12 mouse cellular contexts compared by ENCODE assay signal in genomic region chr5:104112511-104112910, GRCm38 (mm10). TPM values are rescaled to one million over a fixed set of nuclear protein-coding genes. Genes with fewer than 3 reads are reported as not detected.
DNase-seq lines count a peak whose midpoint lies in the region; ATAC-seq and TF ChIP-seq lines count a peak whose summit lies in the region.
"Had no signal": no experiment of that assay in that cellular context is flagged by ENCODE, and none has a peak within 500 bp of the region (broad histone marks: within the 10 kb centered on the region; RNA-seq: fewer than 3 reads in every experiment).

No protein-coding gene starts in this region.

- no peak for DNase-seq in gastrocnemius, adult 2 months
- no peak for DNase-seq in gastrocnemius, postnatal 14 days
- no peak for DNase-seq in CH12.LX (ENCODE audit: extremely low read depth)
- DNase-seq in thymus, postnatal 10 days (ENCODE audit: low spot score in 2 of 2) = no peak
- DNase-seq in liver, postnatal 0 days = no peak
- no peak for DNase-seq in layer of hippocampus, adult 8-10 months (ENCODE audit: low spot score in 2 of 2)

- no peaks in the 10 kb centered on the region for H3K36me3 ChIP-seq in CH12.LX (replicated peaks in 1 of 2; ENCODE audit: control insufficient read depth in 1 of 2, insufficient read depth in 1 of 2, low read length in 1 of 2)
- no peaks in the 10 kb centered on the region for H3K36me3 ChIP-seq in heart, embryonic 13.5 days
- no peaks in the 10 kb centered on the region for H3K36me3 ChIP-seq in limb, embryonic 15.5 days
- H3K36me3 ChIP-seq in liver, postnatal 0 days (replicated peaks; ENCODE audit: insufficient read depth, low read length) = no peaks in the 10 kb centered on the region

- 29% methylated on average over 5 of the region's 5 CpGs for WGBS in heart, embryonic 13.5 days
- 18% methylated on average over 5 of the region's 5 CpGs for WGBS in limb, embryonic 15.5 days
- 19% methylated on average over 5 of the region's 5 CpGs for WGBS in liver, postnatal 0 days (ENCODE audit: insufficient replicate concordance)

- ATAC-seq in heart, embryonic 13.5 days (ENCODE audit: extremely low read depth, insufficient number of reproducible peaks, low FRiP score, low TSS enrichment) = no peak
- ATAC-seq in limb, embryonic 15.5 days (ENCODE audit: insufficient number of reproducible peaks, low FRiP score, low TSS enrichment, low read depth) = no peak
- ATAC-seq in liver, postnatal 0 days = no peak
- ATAC-seq: activated CD4-positive, CD25-positive, alpha-beta regulatory T cell, adult 4 months had no signal

- no peak for TF ChIP-seq RAD21 in CH12.LX (IDR thresholded peaks at IDR 0.05; ENCODE audit: low read depth, low read length)

- H3K4me2 ChIP-seq in CH12.LX (ENCODE audit: insufficient read depth, low read depth, poor library complexity, severe bottlenecking) = peak overlapping the region; percentile 48; the same call in 1 of the 2 replicates
- H3K4me2 ChIP-seq in heart, embryonic 13.5 days = peak overlapping the region; percentile 59
- H3K4me2 ChIP-seq in limb, embryonic 15.5 days = peak overlapping the region; percentile 30
- H3K4me2 ChIP-seq in liver, postnatal 0 days (ENCODE audit: low read depth, low read length) = no peak overlapping the region

- no peak for TF ChIP-seq POLR2A in CH12.LX (IDR thresholded peaks at IDR 0.05; ENCODE audit: low read depth, low read length)

- H3K9ac ChIP-seq in CH12.LX (ENCODE audit: insufficient read depth, low read depth) = no peak overlapping the region
- H3K9ac ChIP-seq in heart, embryonic 13.5 days = peak overlapping the region; percentile 72
- H3K9ac ChIP-seq in limb, embryonic 15.5 days = no peak overlapping the region
- no peak overlapping the region for H3K9ac ChIP-seq in liver, postnatal 0 days (replicated peaks)

- in situ Hi-C loops in CH12.LX (cut with MboI; ENCODE audit: low pct_ligation_motif_present, low pct_unique_long_range_greater_than_20kb, low sequenced_read_pairs) = loop anchor here (25.0 kb wide), 1 partner anchor 225 kb away; the partner anchor contains the start of gene Mepe

- no peaks in the 10 kb centered on the region for H3K9me3 ChIP-seq in CH12.LX (replicated peaks; ENCODE audit: low read length)
- H3K9me3 ChIP-seq in heart, embryonic 13.5 days = no peaks in the 10 kb centered on the region
- H3K9me3 ChIP-seq in limb, embryonic 15.5 days = no peaks in the 10 kb centered on the region
- H3K9me3 ChIP-seq in liver, postnatal 0 days (ENCODE audit: low read length) = no peaks in the 10 kb centered on the region

- intact Hi-C loops in gastrocnemius, adult 2 months (cut with DNase I) = no loop called here
- intact Hi-C loops in gastrocnemius, postnatal 14 days (cut with DNase I; ENCODE audit: low total_unique reads) = no loop called here

- H3K4me3 ChIP-seq in gastrocnemius, adult 2 months = peak overlapping the region; percentile 77
- H3K4me3 ChIP-seq in CH12.LX (replicated peaks in 1 of 3; ENCODE audit: low read depth in 2 of 3, low read length in 2 of 3, poor library complexity in 1 of 3) = no peak overlapping the region
- peak overlapping the region; percentile 42 for H3K4me3 ChIP-seq in heart, embryonic 13.5 days
- H3K4me3 ChIP-seq in limb, embryonic 15.5 days = peak overlapping the region; percentile 23
- H3K4me3 ChIP-seq in liver, postnatal 0 days (ENCODE audit: low read depth, low read length) = no peak overlapping the region
- H3K4me3 ChIP-seq: erythroblast, embryonic 14.5 days had no signal

- no peak for TF ChIP-seq CTCF in gastrocnemius, adult 2 months (IDR thresholded peaks at IDR 0.05)
- no peak for TF ChIP-seq CTCF in CH12.LX (conservative IDR thresholded peaks at IDR 0.05 in 1 of 2, IDR thresholded peaks at IDR 0.05 in 1 of 2; ENCODE audit: low read depth in 2 of 2, low read length in 2 of 2)
- TF ChIP-seq CTCF in liver, postnatal 0 days (IDR thresholded peaks at IDR 0.05; ENCODE audit: low read depth) = no peak

- peaks cover 0 to 11% of the 10 kb centered on the region in 2 experiments; a peak in 2 of 4 replicates for H3K4me1 ChIP-seq in CH12.LX (ENCODE audit: control insufficient read depth in 1 of 2, insufficient read depth in 2 of 2)
- peaks cover 88% of the 10 kb centered on the region for H3K4me1 ChIP-seq in heart, embryonic 13.5 days
- peaks cover 49% of the 10 kb centered on the region for H3K4me1 ChIP-seq in limb, embryonic 15.5 days
- no peaks in the 10 kb centered on the region for H3K4me1 ChIP-seq in liver, postnatal 0 days (ENCODE audit: insufficient read depth)

- H3K27ac ChIP-seq in gastrocnemius, adult 2 months = peak overlapping the region; percentile 92
- no peak overlapping the region for H3K27ac ChIP-seq in CH12.LX (ENCODE audit: insufficient read depth, low read depth)
- H3K27ac ChIP-seq in heart, embryonic 13.5 days (replicated peaks) = peak overlapping the region; percentile 72
- peak overlapping the region; percentile 69; the same call in 1 of the 2 replicates for H3K27ac ChIP-seq in limb, embryonic 15.5 days
- no peak overlapping the region for H3K27ac ChIP-seq in liver, postnatal 0 days (ENCODE audit: low read depth)

- no peak for TF ChIP-seq EP300 in CH12.LX (IDR thresholded peaks at IDR 0.05; ENCODE audit: low read length)
- TF ChIP-seq EP300 in liver, postnatal 0 days (IDR thresholded peaks at IDR 0.05; ENCODE audit: low read depth) = no peak

- no peaks in the 10 kb centered on the region for H3K79me2 ChIP-seq in CH12.LX (replicated peaks; ENCODE audit: control insufficient read depth, extremely low read depth, insufficient read depth, poor library complexity, severe bottlenecking)

- no peaks in the 10 kb centered on the region for H3K27me3 ChIP-seq in CH12.LX (replicated peaks)
- H3K27me3 ChIP-seq in heart, embryonic 13.5 days (replicated peaks) = no peaks in the 10 kb centered on the region
- no peaks in the 10 kb centered on the region for H3K27me3 ChIP-seq in limb, embryonic 15.5 days
- no peaks in the 10 kb centered on the region for H3K27me3 ChIP-seq in liver, postnatal 0 days (ENCODE audit: insufficient read depth, low read length)

- dilution Hi-C loops in CH12.LX (cut with MboI; ENCODE audit: extremely low pct_ligation_motif_present, extremely low pct_unique_long_range_greater_than_20kb, low sequenced_read_pairs) = no loop called here

TF ChIP-seq in CH12.LX, 34 proteins besides CTCF, POLR2A, EP300 and RAD21:
- TF ChIP-seq RCOR1 (conservative IDR thresholded peaks at IDR 0.05; ENCODE audit: low read depth, low read length) = no peak
- no peak for TF ChIP-seq SIN3A (IDR thresholded peaks at IDR 0.05; ENCODE audit: low read length)
- TF ChIP-seq BHLHE40 (IDR thresholded peaks at IDR 0.05; ENCODE audit: low read depth, low read length) = no peak

RNA-seq across cellular contexts. Expression of gene Sparcl1, which starts 1.0 kb away (rescaled TPM):
- total RNA-seq in gastrocnemius, adult 2 months (2021) = 100 to 1,000 TPM in 1 of 2 experiments, 10 to 100 TPM in 1; 83.5 to 151 TPM
- total RNA-seq in gastrocnemius, postnatal 14 days (2021) = 100 to 1,000 TPM; 243 to 252 TPM
- total RNA-seq in CH12.LX (2012; rRNA removed) (not detected in 2 replicates), CH12.LX (2014; rRNA removed) (not detected in 2 replicates)
- not detected in 2 replicates for polyA plus RNA-seq in CH12.LX (2012; ENCODE audit: insufficient read length, low read depth)
- polyA plus RNA-seq in heart, embryonic 13.5 days (2015; fragmentation: Nextera tagmentation; extraction: Ambion mirVana) = 45.7 and 47.3 TPM in 2 replicates
- polyA plus RNA-seq in limb, embryonic 15.5 days (2015; fragmentation: Nextera tagmentation; extraction: Ambion mirVana) = 96.7 and 115 TPM in 2 replicates
- 5.2 and 6.3 TPM in 2 replicates for polyA plus RNA-seq in liver, postnatal 0 days (2015; fragmentation: Nextera tagmentation; extraction: Ambion mirVana)
- 1,000 to 10,000 TPM; 1,478 to 1,666 (median 1,550) TPM for total RNA-seq in layer of hippocampus, adult 8-10 months (2022)
- total RNA-seq: neutrophil, adult 5-6 weeks had no signal
- polyA plus RNA-seq: activated CD4-positive, CD25-positive, alpha-beta regulatory T cell, adult 4 months; C2C12; erythroblast, embryonic 14.5 days had no signal

RNA-seq across cellular contexts. Expression of gene Gm17660, which starts 35.1 kb away (rescaled TPM):
- not detected for total RNA-seq in gastrocnemius, adult 2 months (2021)
- not detected for total RNA-seq in gastrocnemius, postnatal 14 days (2021)
- total RNA-seq in CH12.LX (2012; rRNA removed) (not detected in 2 replicates), CH12.LX (2014; rRNA removed) (not detected in 2 replicates)
- polyA plus RNA-seq in CH12.LX (2012; ENCODE audit: insufficient read length, low read depth) = not detected in 2 replicates
- polyA plus RNA-seq in heart, embryonic 13.5 days (2015; fragmentation: Nextera tagmentation; extraction: Ambion mirVana) = not detected in 2 replicates
- not detected in 2 replicates for polyA plus RNA-seq in limb, embryonic 15.5 days (2015; fragmentation: Nextera tagmentation; extraction: Ambion mirVana)
- not detected in 2 replicates for polyA plus RNA-seq in liver, postnatal 0 days (2015; fragmentation: Nextera tagmentation; extraction: Ambion mirVana)
- total RNA-seq in layer of hippocampus, adult 8-10 months (2022) = under 1 TPM in 1 of 4 experiments, not detected in 3; 0.80 TPM
- total RNA-seq: neutrophil, adult 5-6 weeks had no signal
- polyA plus RNA-seq: activated CD4-positive, CD25-positive, alpha-beta regulatory T cell, adult 4 months; C2C12; erythroblast, embryonic 14.5 days had no signal

RNA-seq across cellular contexts. Expression of gene Dspp, which starts 58.0 kb away (rescaled TPM):
- total RNA-seq in gastrocnemius, adult 2 months (2021) = not detected
- not detected for total RNA-seq in gastrocnemius, postnatal 14 days (2021)
- not detected in 2 replicates for total RNA-seq in CH12.LX (2012; rRNA removed)
- total RNA-seq in CH12.LX (2014; rRNA removed) = not detected in 2 replicates
- not detected in 2 replicates for polyA plus RNA-seq in CH12.LX (2012; ENCODE audit: insufficient read length, low read depth)
- not detected in 2 replicates for polyA plus RNA-seq in heart, embryonic 13.5 days (2015; fragmentation: Nextera tagmentation; extraction: Ambion mirVana)
- polyA plus RNA-seq in limb, embryonic 15.5 days (2015; fragmentation: Nextera tagmentation; extraction: Ambion mirVana) = not detected in 2 replicates
- not detected in 2 replicates for polyA plus RNA-seq in liver, postnatal 0 days (2015; fragmentation: Nextera tagmentation; extraction: Ambion mirVana)
- under 1 TPM in 1 of 4 experiments, not detected in 3; 0.14 TPM for total RNA-seq in layer of hippocampus, adult 8-10 months (2022)
- total RNA-seq: neutrophil, adult 5-6 weeks had no signal
- polyA plus RNA-seq: activated CD4-positive, CD25-positive, alpha-beta regulatory T cell, adult 4 months; C2C12; erythroblast, embryonic 14.5 days had no signal

Comparison
In these comparisons a context has a peak if more than half of its experiments do, and no peak if none do; other contexts are left out.
1. H3K27ac ChIP-seq: peak in gastrocnemius, adult 2 months (single experiment), heart, embryonic 13.5 days (single experiment) and limb, embryonic 15.5 days (single experiment); none in CH12.LX (single experiment) and liver, postnatal 0 days (single experiment).
2. H3K4me3 ChIP-seq: peak in gastrocnemius, adult 2 months (single experiment), heart, embryonic 13.5 days (single experiment) and limb, embryonic 15.5 days (single experiment); none in CH12.LX (0 of 3) and liver, postnatal 0 days (single experiment).
3. RNA of gene Sparcl1, which starts 1.0 kb away (total RNA-seq): 1,478 to 1,666 TPM in layer of hippocampus, adult 8-10 months, 243 to 252 TPM in gastrocnemius, postnatal 14 days and 83.5 to 151 TPM in gastrocnemius, adult 2 months; not detected in CH12.LX; every median in the first group is over 10 times any median in the second.